Mouse (Mus musculus) adrenal gland, postnatal 25 days (tissue): ENCODE measurements around the gene Vamp2. TPM values are rescaled to one million over a fixed set of nuclear protein-coding genes. Genes with fewer than 3 reads are reported as not detected.

Experiments
- DNase-seq: peaks from one replicate; pipeline ENCODE4 v3.0.0; 2021; ENCODE audit warnings: mixed read lengths
- total RNA-seq: library from RNA; stranded (reverse); gene quantifications from 2 replicates; pipeline ENCODE4 v1.2.3, GENCODE M21; 2021

Vamp2 gene
- total RNA-seq, 1 experiment from 2014 or later, result 163 TPM

GRCm38 (mm10) chr11:69117737-69118695 is 29.7 kb downstream of the Vamp2 start:
- DNase-seq, result peak; percentile 69

GRCm38 (mm10) chr11:69118765-69119164 is 30.5 kb downstream of the Vamp2 start:
- DNase-seq, result peak; percentile 76

GRCm38 (mm10) chr11:69119446-69120155 is 31.3 kb downstream of the Vamp2 start:
- DNase-seq, result no peak

- DNase-seq, result no peak
These were observed 32.1 kb downstream of the Vamp2 start, which contains the start of gene Hes7 for GRCm38 (mm10) chr11:69120221-69121000. Gene Hes7, plus strand, starts transcription at chr11:69120404.

GRCm38 (mm10) chr11:69121001-69121740 is 32.9 kb downstream of the Vamp2 start:
- DNase-seq, result peak; percentile 50

- no peak for DNase-seq
These were observed 33.5 kb downstream of the Vamp2 start for GRCm38 (mm10) chr11:69121741-69122335.

GRCm38 (mm10) chr11:69122336-69122951 is 34.2 kb downstream of the Vamp2 start, which contains the start of gene 9130213A22Rik:
Gene 9130213A22Rik, minus strand, starts transcription at chr11:69122589.
- peak; percentile 90 for DNase-seq

GRCm38 (mm10) chr11:69123056-69123692 is 34.9 kb downstream of the Vamp2 start:
- peak; percentile 86 for DNase-seq

GRCm38 (mm10) chr11:69123693-69124497 is 35.6 kb downstream of the Vamp2 start:
- DNase-seq, result peak; percentile 91

GRCm38 (mm10) chr11:69124498-69124847 is 36.2 kb downstream of the Vamp2 start:
- peak; percentile 50 for DNase-seq

- peak; percentile 70 for DNase-seq
These were observed 37.0 kb downstream of the Vamp2 start for GRCm38 (mm10) chr11:69125041-69125851.

- DNase-seq, result no peak
These were observed 37.4 kb downstream of the Vamp2 start, which contains the start of gene Aloxe3 for GRCm38 (mm10) chr11:69125852-69125918. Gene Aloxe3, plus strand, starts transcription at chr11:69125896.

- DNase-seq, result no peak
These were observed 37.8 kb downstream of the Vamp2 start for GRCm38 (mm10) chr11:69125919-69126705.

- no peak for DNase-seq
These were observed 38.4 kb downstream of the Vamp2 start for GRCm38 (mm10) chr11:69126706-69127095.

- DNase-seq, result no peak
These were observed 40.3 kb downstream of the Vamp2 start for GRCm38 (mm10) chr11:69128426-69129122.

- DNase-seq, result no peak
These were observed 45.3 kb downstream of the Vamp2 start for GRCm38 (mm10) chr11:69133566-69133922.

- DNase-seq, result peak; percentile 64
These were observed 45.8 kb downstream of the Vamp2 start for GRCm38 (mm10) chr11:69133923-69134621.
